Mouse (Mus musculus) bone marrow macrophage, adult 2 months (primary cell): ENCODE results near the gene Helz2.

Experiments
- CTCF ChIP-seq: IDR thresholded peaks from 2 replicates; pipeline ENCODE4 v1.5.1; 2012; ENCODE audit warnings: low read depth, mild to moderate bottlenecking, low read length, moderate library complexity
- POLR2A ChIP-seq: IDR thresholded peaks from 2 replicates; pipeline ENCODE4 v1.6.1; 2012; ENCODE audit warnings: mild to moderate bottlenecking, low read depth, low read length, borderline replicate concordance

DNA sequence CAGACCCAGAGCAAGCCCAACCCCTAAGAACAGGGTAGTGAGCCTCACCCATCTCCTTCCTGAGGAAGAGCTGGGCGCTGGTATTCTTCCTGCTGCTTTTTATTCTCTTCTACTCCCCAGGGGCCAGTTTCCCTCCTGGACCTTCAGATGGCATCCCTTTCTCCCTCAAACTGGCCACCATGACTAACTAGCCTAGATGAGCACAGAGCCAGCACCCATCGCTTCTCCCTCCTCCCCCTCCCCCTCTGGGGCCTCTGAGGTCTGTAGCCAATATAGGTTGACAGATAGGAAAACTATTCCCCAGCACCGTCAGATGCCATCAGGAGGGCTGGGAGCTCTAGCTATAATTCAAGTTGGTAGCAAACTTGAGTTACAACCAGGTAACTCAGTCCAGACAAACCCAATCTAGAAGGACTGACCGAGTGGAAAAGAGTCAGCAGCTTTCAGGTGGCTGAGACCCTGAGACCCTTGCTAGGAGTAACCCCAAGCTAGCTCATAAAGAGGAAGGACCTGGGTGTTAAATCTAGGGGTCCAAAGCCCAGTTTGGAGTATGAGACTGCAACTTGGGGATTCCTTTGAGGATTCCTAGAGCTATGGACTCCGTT lies 22.8 kb downstream of the Helz2 start:
- TF ChIP-seq CTCF (no peak), POLR2A (no peak)
